Mouse (Mus musculus) embryonic fibroblast, embryonic 13.5 days (primary cell): Measurements from ENCODE around the gene Harbi1. TPM values are rescaled to one million over a fixed set of nuclear protein-coding genes. Genes with fewer than 3 reads are reported as not detected.

Source experiments
- H3K27ac ChIP-seq: 2 replicates; pipeline ENCODE4 v1.5.1; 2012; ENCODE audit warnings: low read length, control low read depth, inconsistent platforms; ENCODE audit not compliant: insufficient read depth
- H3K4me1 ChIP-seq: 2 replicates; pipeline ENCODE4 v1.6.1; 2011; ENCODE audit warnings: low read length; ENCODE audit not compliant: control insufficient read depth, insufficient read depth
- H3K4me3 ChIP-seq: 2 replicates; pipeline ENCODE4 v1.5.1; 2011; ENCODE audit warnings: mild to moderate bottlenecking, control low read depth, low read length; ENCODE audit not compliant: insufficient read depth
- CTCF ChIP-seq: IDR thresholded peaks from 2 replicates; pipeline ENCODE4 v1.5.1; 2011; ENCODE audit warnings: mild to moderate bottlenecking, control low read depth, low read length, moderate library complexity, borderline replicate concordance; ENCODE audit not compliant: insufficient read depth
- POLR2A ChIP-seq: IDR thresholded peaks from 2 replicates; pipeline ENCODE4 v1.6.1; 2011; ENCODE audit warnings: low read depth, mild to moderate bottlenecking, control low read depth, low read length, moderate library complexity
- polyA plus RNA-seq: library from polyadenylated mRNA; stranded (reverse); fragments of >200 nt; gene quantifications from 2 replicates; pipeline ENCODE4 v1.2.4, GENCODE M21; 2011; ENCODE audit warnings: low read depth; ENCODE audit not compliant: missing spikeins, insufficient read length

Gene Harbi1
- 6.0 and 8.3 TPM in 2 replicates for polyA plus RNA-seq

DNA sequence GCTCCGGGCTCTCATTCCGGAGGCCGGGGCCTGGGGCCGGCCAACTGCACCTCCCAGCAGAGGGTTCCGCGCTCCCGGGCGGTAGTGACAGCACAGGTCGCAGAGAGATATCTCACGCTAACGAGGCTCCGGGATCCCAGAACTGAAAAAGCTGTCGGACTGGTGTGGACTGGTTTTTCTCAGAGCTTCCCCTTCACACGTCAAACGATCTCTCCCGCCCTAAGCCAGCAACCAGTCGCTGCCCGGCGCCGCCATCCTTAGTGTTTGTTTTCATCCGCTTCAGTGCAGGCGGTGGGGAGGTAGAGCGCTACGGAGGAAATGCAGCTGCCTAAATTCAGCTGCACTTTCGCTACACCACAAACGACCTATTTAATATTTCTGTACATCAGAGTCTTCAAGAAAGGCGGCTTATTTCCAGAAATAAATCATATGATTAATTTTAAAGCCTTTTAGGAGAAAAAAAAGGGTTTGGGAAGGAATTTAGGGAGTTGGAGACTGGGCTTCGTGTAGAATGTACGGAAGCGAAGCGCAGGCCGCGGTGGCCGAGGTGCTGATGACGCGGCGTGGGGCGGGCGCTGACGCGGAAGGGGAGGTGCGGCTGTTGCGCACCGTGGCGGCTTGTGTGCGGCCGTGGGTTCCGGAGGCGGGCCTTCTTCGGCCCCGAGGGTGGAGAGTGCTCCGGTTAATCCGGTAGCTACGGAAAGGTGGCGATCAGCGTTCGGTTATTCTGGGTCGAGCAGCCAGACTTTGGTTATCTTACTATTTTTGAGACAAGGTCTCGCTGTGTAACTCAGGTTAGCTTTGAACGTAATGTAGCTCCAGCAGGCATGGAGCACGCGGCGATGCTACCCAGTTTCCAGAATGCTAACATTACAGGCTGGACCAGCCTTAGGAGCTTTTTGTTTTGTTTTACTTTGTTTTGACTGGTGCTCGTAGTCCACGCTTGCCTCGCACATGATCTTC is at the start of gene Harbi1, which contains the start of gene Atg13:
TSS of gene Harbi1 (plus strand) at position 581 of the 963 bp plus-strand sequence.
TSS of gene Atg13 (minus strand) at position 305 of the 963 bp plus-strand sequence.
- peak within 1 kb of the TSS; percentile 63 for H3K27ac ChIP-seq
- 0 out of 2 replicates have a peak, but pooled peaks cover 3% of the 10 kb centered on the region for H3K4me1 ChIP-seq
- TF ChIP-seq POLR2A, result peak; percentile 92
- no peak for TF ChIP-seq CTCF
- H3K4me3 ChIP-seq, result peak within 1 kb of the TSS; percentile 86

DNA sequence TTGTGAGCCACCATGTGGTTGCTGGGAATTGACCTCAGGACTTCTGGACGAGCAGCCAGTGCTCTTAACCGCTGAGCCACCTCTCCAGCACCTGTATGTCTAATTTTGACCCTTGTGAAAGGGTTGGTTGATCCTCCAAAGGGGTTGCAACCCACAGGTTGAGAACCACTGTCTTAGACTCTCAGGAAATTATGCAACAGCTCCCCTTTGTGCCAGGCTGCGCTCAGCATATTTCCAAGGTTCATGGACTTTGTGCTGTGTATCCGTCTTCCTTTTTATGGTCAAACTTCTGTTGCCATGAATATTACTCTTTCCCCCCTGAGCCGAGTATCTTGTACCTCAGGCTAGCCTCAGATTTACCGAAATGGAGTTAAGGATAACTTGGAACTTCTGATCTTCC is 49.7 kb upstream of the Harbi1 start:
- TF ChIP-seq POLR2A, result no peak
- no peak for TF ChIP-seq CTCF
- Histone ChIP-seq H3K4me3 (no peak overlapping the region), H3K27ac (no peak overlapping the region), H3K4me1 (no peaks in the 10 kb centered on the region)

DNA sequence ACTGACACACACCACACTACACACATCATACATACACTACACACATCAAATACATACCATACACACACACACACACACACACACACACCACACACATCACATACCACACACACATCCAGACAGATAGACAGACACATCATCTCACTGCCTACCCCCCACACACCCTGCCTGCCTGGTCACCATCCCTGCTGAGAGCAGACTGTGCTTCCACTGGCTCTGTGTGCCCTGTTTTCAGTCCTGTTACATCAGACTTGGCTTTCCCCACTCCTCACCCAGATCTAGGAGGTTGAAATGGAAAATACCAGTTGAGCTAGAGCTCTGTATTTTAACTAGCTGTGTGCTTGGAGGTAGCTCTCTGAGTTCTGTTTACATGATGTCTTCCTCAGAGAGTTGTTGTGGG is 45.9 kb upstream of the Harbi1 start:
- TF ChIP-seq POLR2A (peak; percentile 40; the same call in 1 of the 2 replicates), CTCF (no peak)
- no peak overlapping the region for H3K4me3 ChIP-seq
- H3K27ac ChIP-seq, result peak overlapping the region; percentile 85
- H3K4me1 ChIP-seq, result no peaks in the 10 kb centered on the region

DNA sequence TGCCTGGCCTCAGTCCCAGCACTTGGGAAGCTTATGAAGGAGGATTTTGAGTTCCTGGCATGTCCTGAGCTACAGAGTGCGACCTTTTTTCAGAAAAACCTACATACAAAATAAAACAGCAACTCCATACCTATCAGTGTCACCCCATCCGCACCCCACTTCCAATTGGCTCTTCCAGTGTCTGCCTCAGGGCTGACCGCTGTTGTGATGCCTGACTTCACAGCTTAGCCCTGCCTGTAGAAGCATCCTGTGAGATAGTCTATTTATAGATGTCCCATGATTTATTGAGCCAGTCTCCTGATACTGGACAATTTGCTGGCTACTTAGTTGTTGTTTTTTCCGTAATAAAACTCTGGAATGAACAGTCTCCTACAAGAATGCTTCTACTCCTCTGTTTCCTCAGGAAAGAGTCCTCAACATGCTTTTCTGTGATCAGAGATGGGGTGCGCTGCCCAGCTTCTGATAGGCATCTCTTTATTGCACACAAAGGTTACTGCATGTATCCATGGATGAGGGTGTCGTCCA is 44.2 kb upstream of the Harbi1 start:
- no peak overlapping the region for H3K4me3 ChIP-seq
- no peak overlapping the region for H3K27ac ChIP-seq
- H3K4me1 ChIP-seq, result no peaks in the 10 kb centered on the region
- TF ChIP-seq CTCF (no peak), POLR2A (no peak)

DNA sequence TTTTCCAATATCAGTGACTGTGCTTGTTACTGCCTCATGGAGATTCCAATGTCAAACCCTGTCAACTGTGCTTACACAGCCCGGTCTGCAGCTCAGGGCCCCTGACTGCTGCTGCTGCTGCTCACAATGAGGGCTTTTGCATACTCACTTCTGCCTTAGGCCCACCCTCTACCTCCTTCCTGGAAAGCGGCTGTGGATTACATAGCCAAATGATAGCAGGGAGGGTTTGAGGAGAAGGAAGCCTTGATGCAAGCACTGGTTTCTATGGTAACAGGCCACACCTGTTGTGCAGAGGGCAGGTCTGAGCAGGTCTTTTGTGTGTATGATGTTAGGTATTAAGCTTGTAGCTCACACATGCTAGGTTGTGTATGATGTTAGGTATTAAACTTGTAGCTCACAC is 42.9 kb upstream of the Harbi1 start:
- TF ChIP-seq POLR2A (no peak), CTCF (no peak)
- H3K27ac ChIP-seq, result no peak overlapping the region
- H3K4me1 ChIP-seq, result no peaks in the 10 kb centered on the region
- H3K4me3 ChIP-seq, result no peak overlapping the region

DNA sequence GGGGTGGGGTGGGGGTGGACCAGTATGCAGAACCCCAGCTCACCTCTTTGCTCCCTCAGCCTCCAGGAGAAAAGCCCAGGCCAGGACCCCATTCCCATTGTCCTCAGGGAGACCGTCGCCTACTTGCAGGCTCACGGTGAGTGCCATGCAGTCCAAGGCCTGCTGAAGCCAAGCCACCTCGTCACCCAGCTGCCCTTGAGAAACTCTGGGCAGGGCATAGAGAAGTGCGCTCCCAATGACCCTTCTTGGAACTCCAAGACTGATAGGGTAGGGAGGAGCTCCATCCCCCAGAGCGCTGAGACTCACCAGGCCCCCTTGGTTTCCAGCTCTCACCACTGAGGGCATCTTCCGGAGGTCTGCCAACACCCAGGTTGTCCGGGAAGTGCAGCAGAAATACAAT is 41.3 kb upstream of the Harbi1 start:
- H3K27ac ChIP-seq, result no peak overlapping the region
- TF ChIP-seq POLR2A (no peak), CTCF (no peak)
- H3K4me1 ChIP-seq, result no peaks in the 10 kb centered on the region
- H3K4me3 ChIP-seq, result no peak overlapping the region

DNA sequence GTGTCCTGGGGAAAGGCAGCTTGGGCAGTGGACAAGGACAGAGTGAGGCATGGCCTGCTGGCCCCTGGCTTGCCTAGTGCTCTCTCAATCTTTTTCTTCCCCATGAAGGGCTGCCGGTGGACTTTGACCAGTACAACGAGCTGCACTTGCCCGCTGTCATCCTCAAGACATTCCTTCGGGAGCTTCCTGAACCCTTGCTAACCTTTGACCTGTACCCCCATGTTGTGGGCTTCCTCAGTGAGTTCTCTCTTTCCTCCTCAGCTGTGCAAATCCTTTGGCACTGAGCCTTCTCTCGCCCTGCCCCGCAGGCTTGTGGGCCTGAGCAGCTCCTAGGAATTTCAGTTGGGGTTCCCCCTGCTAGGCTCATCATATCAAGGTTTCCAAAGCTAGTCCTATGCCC is 40.6 kb upstream of the Harbi1 start:
- Histone ChIP-seq H3K4me1 (no peaks in the 10 kb centered on the region), H3K4me3 (no peak overlapping the region), H3K27ac (no peak overlapping the region)
- TF ChIP-seq CTCF, result no peak
- no peak for TF ChIP-seq POLR2A

DNA sequence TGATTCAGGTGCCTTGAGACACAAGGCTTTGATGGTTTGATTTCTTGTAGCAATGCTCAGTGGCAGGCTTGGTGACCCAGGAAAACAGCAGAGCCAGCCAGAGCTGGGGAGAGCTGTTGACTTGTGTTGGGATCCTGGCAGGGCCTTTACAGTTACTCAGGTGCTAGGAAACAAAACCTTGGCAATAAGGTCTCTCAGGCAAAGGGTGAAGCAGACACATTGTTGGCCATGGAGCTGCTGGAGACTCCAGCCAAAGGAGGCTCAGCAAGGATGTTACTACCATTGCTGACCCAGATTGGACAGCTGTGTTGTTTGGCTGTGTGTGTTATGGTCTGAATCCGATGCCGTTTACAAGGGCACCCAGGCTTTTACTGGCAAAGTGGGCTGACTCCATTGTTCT is 37.1 kb upstream of the Harbi1 start:
- H3K27ac ChIP-seq, result no peak overlapping the region
- no peaks in the 10 kb centered on the region for H3K4me1 ChIP-seq
- TF ChIP-seq POLR2A (no peak), CTCF (no peak)
- H3K4me3 ChIP-seq, result no peak overlapping the region

DNA sequence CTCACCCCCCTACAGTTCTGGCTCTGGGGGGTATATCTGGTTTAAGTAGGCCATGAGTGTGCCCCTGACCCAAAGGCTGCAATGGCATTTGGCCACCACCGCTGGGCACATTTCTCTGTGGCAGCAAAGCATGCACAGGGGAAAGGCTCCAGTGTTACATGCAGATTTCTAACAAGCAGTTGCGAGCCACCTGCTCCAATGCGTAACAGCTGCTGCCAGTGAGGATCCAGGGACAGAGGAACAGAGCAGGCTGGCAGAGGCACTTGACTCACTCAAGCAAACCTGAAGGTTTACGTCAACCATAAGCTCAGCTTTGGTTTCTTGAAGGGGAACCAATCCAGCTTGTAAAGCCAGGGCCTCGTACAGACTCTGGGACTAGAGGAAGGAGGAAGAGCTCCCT is 35.8 kb upstream of the Harbi1 start:
- TF ChIP-seq POLR2A (no peak), CTCF (no peak)
- Histone ChIP-seq H3K27ac (no peak overlapping the region), H3K4me3 (no peak overlapping the region), H3K4me1 (no peaks in the 10 kb centered on the region)

DNA sequence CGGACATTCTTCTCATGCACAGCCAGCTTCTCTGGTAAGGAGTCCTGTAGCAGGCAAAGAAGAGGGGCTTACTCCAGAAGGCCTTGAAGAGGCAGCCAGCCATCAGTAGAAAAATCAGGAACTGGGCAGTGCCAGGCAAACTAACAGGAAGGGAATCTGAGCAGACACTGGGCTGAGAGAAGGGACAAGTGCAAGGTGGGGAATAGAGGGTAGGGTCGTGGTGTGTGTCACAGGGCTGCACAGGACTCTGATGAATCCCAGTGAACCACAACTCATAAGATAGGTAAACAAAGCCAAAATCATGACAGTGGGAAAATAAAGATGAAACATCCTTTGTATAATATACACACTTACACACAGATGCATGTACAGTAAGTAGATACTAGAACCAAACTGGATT is 34.2 kb upstream of the Harbi1 start:
- Histone ChIP-seq H3K4me1 (no peaks in the 10 kb centered on the region), H3K27ac (no peak overlapping the region), H3K4me3 (no peak overlapping the region)
- TF ChIP-seq POLR2A (no peak), CTCF (no peak)
